Mouse (Mus musculus): ENCODE results near the gene Bmper. TPM values are rescaled to one million over a fixed set of nuclear protein-coding genes. Genes with fewer than 3 reads are reported as not detected.

Bmper gene
- polyA plus RNA-seq, 1 experiment from 2014 or later: 12.3 TPM

DNA sequence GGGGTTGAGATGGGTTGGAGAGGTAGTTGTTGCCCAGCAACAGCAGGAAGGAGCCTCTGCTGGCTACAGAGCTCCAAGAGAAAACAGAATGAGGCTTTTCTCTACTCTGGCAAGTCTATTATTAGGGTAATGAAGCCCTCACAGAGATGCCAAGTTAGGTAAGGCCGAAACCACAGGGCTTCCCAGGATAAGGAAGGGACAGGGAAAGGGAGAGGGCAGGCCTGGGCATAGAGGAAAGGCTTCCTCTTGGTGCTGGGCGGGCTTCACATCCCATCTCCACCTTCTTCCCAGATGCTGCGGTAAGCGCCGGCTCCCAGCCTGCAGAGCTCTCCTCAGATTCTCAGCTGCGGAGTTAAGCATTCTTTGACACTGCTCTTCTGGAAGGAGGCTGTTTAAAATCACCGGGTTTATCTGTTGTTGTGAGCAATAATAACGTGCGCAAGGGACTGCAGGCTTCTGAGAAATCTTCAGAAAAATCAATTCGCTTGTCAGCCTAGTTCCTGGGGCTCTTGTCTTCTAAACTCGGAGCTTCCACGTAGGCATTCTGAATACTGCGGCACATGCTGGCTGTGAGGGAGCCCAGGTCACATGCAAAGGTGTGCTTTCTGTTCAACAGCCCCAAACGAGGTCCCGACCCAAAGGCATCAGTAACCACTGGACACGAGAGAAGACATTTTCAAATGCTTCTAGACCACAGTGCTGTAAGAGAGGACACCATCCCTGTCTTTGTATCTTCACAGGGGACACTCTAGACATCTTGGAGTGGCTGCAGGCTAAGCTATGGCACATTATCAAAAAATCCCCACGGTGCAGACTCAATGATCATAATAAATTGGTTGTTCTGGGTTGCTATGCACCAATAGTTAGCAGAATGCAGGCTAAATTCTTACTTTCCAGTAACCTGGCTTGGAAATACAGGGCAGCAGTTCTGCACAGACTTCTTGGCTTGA, 18.3 kb upstream of the Bmper start:
- H3K36me3 ChIP-seq: no peaks in the 10 kb centered on the region
- peak overlapping the region; percentile 56 for H3K27ac ChIP-seq (replicated peaks)
- ATAC-seq (ENCODE audit: low FRiP score): peak; percentile 77
- no peak overlapping the region for H3K9ac ChIP-seq (replicated peaks)
- no peak overlapping the region for H3K4me3 ChIP-seq (replicated peaks)
- 12% methylated on average over 17 of the region's 17 CpGs for WGBS
- no peaks in the 10 kb centered on the region for H3K9me3 ChIP-seq (replicated peaks)
- H3K4me2 ChIP-seq: peak overlapping the region; percentile 26
- H3K4me1 ChIP-seq: peaks cover 17% of the 10 kb centered on the region
- H3K27me3 ChIP-seq (replicated peaks): no peaks in the 10 kb centered on the region

DNA sequence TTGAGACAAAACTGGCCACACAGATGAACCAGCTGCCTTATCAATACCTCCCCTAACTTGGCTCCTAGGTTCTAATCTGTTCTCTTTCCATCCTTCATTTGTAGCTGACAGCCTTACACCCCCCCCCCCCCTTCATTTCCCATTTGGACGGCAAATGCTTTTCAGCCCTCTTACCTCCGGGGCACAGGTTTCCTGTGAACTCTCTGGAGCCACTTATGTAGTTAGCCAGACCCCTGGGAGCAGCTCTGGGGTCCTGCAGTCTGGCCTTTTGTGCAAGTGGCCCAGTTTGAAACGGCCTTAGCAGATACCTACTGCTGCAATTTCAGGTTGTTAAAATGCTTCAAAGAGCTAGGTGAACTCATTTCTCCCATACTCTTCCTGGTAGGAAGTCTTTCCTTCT, 17.6 kb upstream of the Bmper start:
- no peak overlapping the region for H3K4me2 ChIP-seq
- no peak overlapping the region for H3K9ac ChIP-seq (replicated peaks)
- WGBS: 13% methylated on average over 3 of the region's 3 CpGs
- H3K4me1 ChIP-seq: peaks cover 17% of the 10 kb centered on the region
- no peak overlapping the region for H3K4me3 ChIP-seq (replicated peaks)
- ATAC-seq (ENCODE audit: low FRiP score): no peak
- H3K27ac ChIP-seq (replicated peaks): no peak overlapping the region
- no peaks in the 10 kb centered on the region for H3K36me3 ChIP-seq
- H3K9me3 ChIP-seq (replicated peaks): no peaks in the 10 kb centered on the region
- H3K27me3 ChIP-seq (replicated peaks): 0 out of 2 replicates have a peak, but pooled peaks cover 3% of the 10 kb centered on the region

DNA sequence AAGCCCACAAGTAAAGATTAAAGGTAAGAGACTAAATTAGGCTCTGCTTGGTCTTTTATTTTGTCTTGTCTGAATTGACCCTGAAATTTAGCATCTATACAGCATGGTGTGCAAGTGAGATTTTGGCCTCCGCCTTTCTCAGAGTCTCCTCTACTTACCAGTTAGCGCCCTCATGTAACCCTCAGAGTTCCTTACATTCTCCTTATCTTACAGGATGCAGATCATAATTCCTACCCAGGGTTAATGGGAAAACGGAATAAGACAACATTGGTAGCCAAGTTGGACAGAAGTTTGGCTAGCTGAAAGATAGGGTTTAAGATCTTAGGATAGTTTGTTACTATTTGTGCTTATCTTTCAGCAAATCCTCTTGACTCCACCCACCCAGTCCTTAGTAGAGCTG, 17.1 kb upstream of the Bmper start:
- H3K27me3 ChIP-seq (replicated peaks): 0 out of 2 replicates have a peak, but pooled peaks cover 3% of the 10 kb centered on the region
- no peak overlapping the region for H3K27ac ChIP-seq (replicated peaks)
- WGBS: 91% methylated on average over 3 of the region's 3 CpGs
- no peak overlapping the region for H3K9ac ChIP-seq (replicated peaks)
- peaks cover 17% of the 10 kb centered on the region for H3K4me1 ChIP-seq
- no peak for ATAC-seq (ENCODE audit: low FRiP score)
- H3K4me2 ChIP-seq: no peak overlapping the region
- H3K36me3 ChIP-seq: no peaks in the 10 kb centered on the region
- H3K9me3 ChIP-seq (replicated peaks): no peaks in the 10 kb centered on the region
- no peak overlapping the region for H3K4me3 ChIP-seq (replicated peaks)

DNA sequence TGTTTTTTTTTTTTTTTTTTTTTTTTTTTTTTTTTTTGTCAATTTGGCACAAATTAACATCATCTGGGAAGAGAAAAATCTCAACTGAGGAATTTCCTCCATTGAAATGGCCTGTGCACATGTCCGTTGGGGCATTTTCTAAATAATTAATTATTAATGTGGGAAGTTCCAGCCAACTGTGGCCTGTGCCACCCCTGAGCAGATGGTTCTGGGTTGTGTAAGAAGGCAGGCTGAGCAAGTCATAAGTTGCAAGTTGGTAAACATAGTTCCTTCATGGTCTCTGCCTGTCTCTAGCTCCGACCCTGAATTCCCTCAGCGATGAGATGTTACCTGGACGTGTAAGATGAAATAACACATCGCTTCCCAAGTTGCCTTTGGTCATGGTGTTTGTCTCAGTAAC, 16.7 kb upstream of the Bmper start:
- H3K36me3 ChIP-seq: no peaks in the 10 kb centered on the region
- 89% methylated on average over 5 of the region's 5 CpGs for WGBS
- 0 out of 2 replicates have a peak, but pooled peaks cover 3% of the 10 kb centered on the region for H3K27me3 ChIP-seq (replicated peaks)
- H3K9ac ChIP-seq (replicated peaks): no peak overlapping the region
- H3K4me2 ChIP-seq: no peak overlapping the region
- no peaks in the 10 kb centered on the region for H3K9me3 ChIP-seq (replicated peaks)
- peaks cover 17% of the 10 kb centered on the region for H3K4me1 ChIP-seq
- H3K27ac ChIP-seq (replicated peaks): no peak overlapping the region
- no peak for ATAC-seq (ENCODE audit: low FRiP score)
- no peak overlapping the region for H3K4me3 ChIP-seq (replicated peaks)

DNA sequence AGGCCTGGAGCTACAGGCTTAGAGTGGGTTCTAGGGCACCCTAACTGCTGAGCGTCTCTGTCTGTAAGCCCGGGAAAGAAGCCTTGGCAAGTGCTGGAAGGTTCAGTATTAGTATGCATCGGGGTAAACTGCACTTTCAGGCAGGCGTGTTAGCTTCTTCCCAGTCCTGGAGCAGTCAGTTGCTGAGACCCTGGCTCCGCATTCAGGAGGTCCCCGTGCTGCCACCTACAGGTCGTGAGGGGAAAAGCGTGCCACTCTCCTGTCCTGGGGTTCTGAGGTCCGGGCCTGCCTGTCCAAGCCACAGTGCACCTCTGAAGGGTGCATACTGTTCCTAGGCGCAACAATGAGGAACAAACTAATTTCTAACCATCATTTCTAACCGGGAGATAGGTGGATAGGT, 10.6 kb upstream of the Bmper start:
- Histone ChIP-seq H3K4me1 (0 out of 2 replicates have a peak, but pooled peaks cover 5% of the 10 kb centered on the region), H3K27me3 (replicated peaks) (0 out of 2 replicates have a peak, but pooled peaks cover 3% of the 10 kb centered on the region), H3K36me3 (no peaks in the 10 kb centered on the region), H3K9ac (replicated peaks) (no peak overlapping the region), H3K4me3 (replicated peaks) (no peak overlapping the region), H3K9me3 (replicated peaks) (no peaks in the 10 kb centered on the region), H3K27ac (replicated peaks) (no peak overlapping the region), H3K4me2 (no peak overlapping the region)
- 6% methylated on average over 11 of the region's 11 CpGs for WGBS
- peak; percentile 87 for ATAC-seq (ENCODE audit: low FRiP score)

DNA sequence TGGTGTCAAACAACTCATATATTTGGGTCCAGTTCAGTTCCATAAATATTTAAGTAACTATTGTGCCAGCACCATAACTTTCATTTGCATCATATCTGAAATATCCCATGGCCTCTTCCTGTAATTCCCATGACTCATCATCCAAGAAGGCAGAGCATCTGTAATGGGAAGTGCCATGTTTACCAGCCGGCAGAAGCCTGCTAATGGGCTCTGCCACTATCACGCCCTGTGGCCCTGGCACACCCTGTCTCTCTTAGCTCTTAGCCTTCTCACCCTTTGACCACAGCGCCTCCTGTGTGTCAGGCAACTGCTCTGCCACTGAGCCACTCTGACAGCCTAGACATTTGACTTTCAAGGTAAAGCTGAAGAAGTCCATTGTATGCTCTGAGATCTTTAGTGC, 3.1 kb upstream of the Bmper start:
- Histone ChIP-seq H3K9ac (replicated peaks) (no peak overlapping the region), H3K9me3 (replicated peaks) (no peaks in the 10 kb centered on the region), H3K36me3 (no peaks in the 10 kb centered on the region), H3K4me3 (replicated peaks) (no peak overlapping the region), H3K4me1 (peaks cover 10% of the 10 kb centered on the region), H3K27ac (replicated peaks) (no peak overlapping the region), H3K4me2 (no peak overlapping the region), H3K27me3 (replicated peaks) (0 out of 2 replicates have a peak, but pooled peaks cover 5% of the 10 kb centered on the region)
- no peak for ATAC-seq (ENCODE audit: low FRiP score)
- 57% methylated on average over 3 of the region's 3 CpGs for WGBS

DNA sequence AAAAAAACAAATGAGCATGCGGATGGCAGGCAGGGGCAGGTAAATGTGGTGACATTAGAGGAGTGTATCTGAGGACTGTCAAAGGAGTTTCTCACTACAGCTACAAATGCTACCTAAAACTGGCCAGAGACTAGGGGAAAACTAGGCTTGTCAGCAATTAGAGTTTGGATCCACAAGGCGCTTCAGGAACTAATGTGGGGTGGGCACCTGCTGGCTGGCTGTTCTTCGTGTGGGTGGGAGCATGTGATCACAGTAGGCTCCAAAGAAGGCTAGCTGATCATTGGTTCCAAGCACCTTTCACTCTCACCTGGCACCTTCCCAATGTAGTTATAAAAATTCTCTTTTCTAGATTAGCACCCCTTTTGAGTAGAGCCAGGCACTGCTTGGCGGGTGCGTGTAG, 900 bp upstream of the Bmper start:
- Histone ChIP-seq H3K9ac (replicated peaks) (peak overlapping the region; percentile 61), H3K4me1 (peaks cover 10% of the 10 kb centered on the region), H3K9me3 (replicated peaks) (no peaks in the 10 kb centered on the region), H3K36me3 (no peaks in the 10 kb centered on the region), H3K4me2 (peak overlapping the region; percentile 98), H3K4me3 (replicated peaks) (peak overlapping the region; percentile 72), H3K27ac (replicated peaks) (peak overlapping the region; percentile 85), H3K27me3 (replicated peaks) (peaks cover 21% of the 10 kb centered on the region)
- 12% methylated on average over 5 of the region's 5 CpGs for WGBS
- no peak for ATAC-seq (ENCODE audit: low FRiP score)

DNA sequence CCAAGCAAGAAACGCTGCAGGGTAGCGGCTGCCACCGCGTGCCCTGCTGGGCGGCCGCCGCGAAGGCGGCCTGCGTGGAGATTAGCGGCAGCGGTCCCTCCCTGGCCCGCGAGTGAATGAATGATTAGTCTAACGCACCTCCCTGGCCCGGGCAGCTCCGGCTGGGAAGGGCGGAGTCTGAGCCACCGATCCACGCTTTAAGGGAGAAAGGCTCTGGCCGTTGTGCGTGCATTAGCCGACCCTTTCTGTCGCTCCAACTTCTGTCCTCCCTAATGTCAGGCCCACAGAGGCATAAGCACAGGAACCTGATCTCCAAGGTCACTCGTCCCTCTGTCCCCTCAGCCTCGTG, 410 bp upstream of the Bmper start:
- Histone ChIP-seq H3K9me3 (replicated peaks) (no peaks in the 10 kb centered on the region), H3K4me1 (peaks cover 10% of the 10 kb centered on the region), H3K9ac (replicated peaks) (peak overlapping the region; percentile 61), H3K4me2 (peak overlapping the region; percentile 98), H3K4me3 (replicated peaks) (peak overlapping the region; percentile 72), H3K27ac (replicated peaks) (peak overlapping the region; percentile 85), H3K36me3 (no peaks in the 10 kb centered on the region), H3K27me3 (replicated peaks) (peaks cover 21% of the 10 kb centered on the region)
- whole genome bisulfite sequencing: under 1% methylated on average over 21 of the region's 26 CpGs
- ATAC-seq (ENCODE audit: low FRiP score): peak; percentile 67

DNA sequence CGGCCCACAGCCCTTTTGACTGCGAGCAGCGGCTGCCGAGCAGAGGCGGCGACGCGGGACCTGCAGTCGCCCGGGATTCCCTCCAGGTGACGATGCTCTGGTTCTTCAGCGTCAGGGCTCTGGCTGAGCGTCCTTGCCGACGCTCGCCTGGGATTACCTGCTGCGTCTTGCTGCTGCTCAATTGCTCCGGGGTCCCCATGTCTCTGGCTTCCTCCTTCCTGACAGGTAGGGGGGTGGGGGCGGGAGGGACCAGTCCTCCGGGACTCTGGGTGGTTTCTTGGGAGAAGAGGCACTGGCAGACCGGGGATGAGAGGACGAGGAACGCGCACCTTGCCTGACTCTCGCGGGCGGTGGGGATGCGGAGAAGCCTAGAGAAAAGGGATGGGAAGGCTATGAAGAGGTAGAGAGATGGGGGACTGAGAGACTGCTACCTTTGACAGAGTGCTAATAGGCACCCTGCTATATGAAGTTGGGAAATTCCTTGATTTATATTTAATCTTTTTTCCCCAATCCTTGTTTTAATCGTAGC, 737 bp downstream of the Bmper start:
- ATAC-seq (ENCODE audit: low FRiP score): peak; percentile 45
- peak overlapping the region; percentile 72 for H3K4me3 ChIP-seq (replicated peaks)
- 0% methylated on average over 28 of the region's 29 CpGs for WGBS
- no peaks in the 10 kb centered on the region for H3K9me3 ChIP-seq (replicated peaks)
- H3K4me1 ChIP-seq: peaks cover 10% of the 10 kb centered on the region
- no peaks in the 10 kb centered on the region for H3K36me3 ChIP-seq
- H3K27me3 ChIP-seq (replicated peaks): peaks cover 21% of the 10 kb centered on the region
- H3K9ac ChIP-seq (replicated peaks): peak overlapping the region; percentile 61
- H3K27ac ChIP-seq (replicated peaks): peak overlapping the region; percentile 85
- H3K4me2 ChIP-seq: peak overlapping the region; percentile 98

DNA sequence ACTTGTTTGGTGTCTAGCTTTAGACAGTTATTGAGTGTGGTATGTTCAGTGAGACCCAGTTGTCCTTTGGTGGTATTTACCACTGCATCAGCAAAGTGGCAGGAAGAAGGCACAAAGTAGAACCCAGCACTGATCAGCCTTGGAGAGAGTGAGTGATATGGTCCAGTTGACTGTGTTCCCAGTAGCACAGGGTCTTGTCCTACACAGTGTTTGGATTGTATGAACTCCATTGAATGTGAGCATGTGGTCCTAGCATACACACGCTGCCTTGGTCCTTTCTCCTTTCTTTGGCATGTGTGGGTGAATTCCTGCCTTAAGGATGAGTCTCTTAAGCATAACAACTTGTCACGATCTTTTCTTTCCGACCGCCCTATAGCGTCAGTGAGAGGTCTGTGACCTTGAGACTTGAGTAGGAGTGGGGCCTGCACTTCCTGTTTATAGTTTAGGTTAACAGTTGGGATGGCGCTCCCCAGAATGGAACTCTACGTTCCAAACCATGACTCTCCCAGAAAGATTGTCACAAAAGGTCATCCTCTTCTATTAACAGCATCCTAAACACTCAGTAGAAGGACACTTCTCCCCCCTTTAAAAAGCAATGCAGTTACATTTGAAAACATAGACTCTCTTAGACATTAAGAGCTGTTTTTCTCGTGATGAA, 10.7 kb downstream of the Bmper start:
- H3K4me1 ChIP-seq: peaks cover 17% of the 10 kb centered on the region
- H3K4me2 ChIP-seq: no peak overlapping the region
- no peak overlapping the region for H3K27ac ChIP-seq (replicated peaks)
- no peaks in the 10 kb centered on the region for H3K27me3 ChIP-seq (replicated peaks)
- H3K9me3 ChIP-seq (replicated peaks): no peaks in the 10 kb centered on the region
- 83% methylated on average over 8 of the region's 8 CpGs for WGBS
- H3K9ac ChIP-seq (replicated peaks): no peak overlapping the region
- no peaks in the 10 kb centered on the region for H3K36me3 ChIP-seq
- H3K4me3 ChIP-seq (replicated peaks): no peak overlapping the region
- no peak for ATAC-seq (ENCODE audit: low FRiP score)

DNA sequence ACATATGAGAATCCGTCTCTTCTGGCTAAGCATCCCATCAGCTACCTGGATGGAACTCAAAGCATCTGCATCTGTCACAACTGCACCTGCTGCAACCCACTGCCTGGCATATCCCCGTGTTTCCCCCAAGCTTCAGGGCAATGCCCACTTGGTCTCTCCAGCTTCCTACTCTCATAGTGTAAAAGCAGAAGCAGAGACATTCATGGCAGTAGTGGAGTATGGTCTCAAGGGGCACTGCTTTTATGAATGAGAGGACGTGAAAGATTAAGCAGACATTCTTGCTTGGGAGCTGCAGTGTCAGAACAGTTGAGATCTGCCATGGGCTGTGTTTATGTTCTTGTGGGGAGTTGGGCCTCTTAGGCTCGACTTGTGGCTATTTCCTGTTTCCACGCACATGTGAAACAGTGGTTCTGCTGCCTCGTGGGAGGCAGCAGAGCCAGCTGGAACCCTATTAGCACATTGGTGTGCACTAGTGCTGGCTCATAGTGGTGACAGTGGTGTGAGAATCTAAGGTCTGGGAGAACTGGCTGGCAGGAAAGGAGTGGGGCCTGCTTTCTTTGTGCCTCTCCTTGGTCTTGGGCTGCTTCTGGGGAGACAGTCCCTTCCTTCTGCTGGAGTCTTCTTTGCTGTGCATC, 12.6 kb downstream of the Bmper start:
- WGBS: 53% methylated on average over 6 of the region's 6 CpGs
- Histone ChIP-seq H3K9ac (replicated peaks) (no peak overlapping the region), H3K27ac (replicated peaks) (no peak overlapping the region), H3K4me2 (no peak overlapping the region), H3K27me3 (replicated peaks) (no peaks in the 10 kb centered on the region), H3K36me3 (no peaks in the 10 kb centered on the region), H3K4me3 (replicated peaks) (no peak overlapping the region), H3K4me1 (peaks cover 17% of the 10 kb centered on the region), H3K9me3 (replicated peaks) (no peaks in the 10 kb centered on the region)
- ATAC-seq (ENCODE audit: low FRiP score): no peak

Data from neural tube, embryonic 15.5 days (tissue).